Mouse (Mus musculus) granulocyte monocyte progenitor cell, adult 5-6 weeks (primary cell): ENCODE results near the gene Nin. TPM values are rescaled to one million over a fixed set of nuclear protein-coding genes. Genes with fewer than 3 reads are reported as not detected.
"Not testable (repeated sequence)": the region's sequence is repeated elsewhere in the genome, so short reads cannot be mapped to it uniquely, and the experiment has no call there.

Experiments
- ATAC-seq: replicated peaks from 2 replicates; pipeline ENCODE4 v1.8.0; 2016; ENCODE audit warnings: mild to moderate bottlenecking, moderate TSS enrichment, inconsistent platforms; ENCODE audit not compliant: poor library complexity, severe bottlenecking
- total RNA-seq, 2 experiments: library from RNA; stranded (forward) in 1 of 2; stranded (reverse) in 1 of 2; fragments of 200-712, 200-1000 nt in 1 of 2; fragments of >200 nt in 1 of 2; fragmentation: Nextera tagmentation in 1 of 2; gene quantifications; 2 replicates each; pipeline ENCODE4 v1.2.3; 2014 to 2017

Gene Nin
- total RNA-seq (2014; fragmentation: Nextera tagmentation) (136 and 157 TPM in 2 replicates), total RNA-seq (2017) (193 and 259 TPM in 2 replicates)

GRCm38 (mm10) chr12:70113351-70113750 lies at the start of gene Nin:
Nin (minus strand) TSS chr12:70113717.
- ATAC-seq: no peak

GRCm38 (mm10) chr12:70161057-70161456 lies 47.5 kb upstream of the Nin start:
- ATAC-seq: no peak

- no peak for ATAC-seq
Observed at GRCm38 (mm10) chr12:70157292-70158066, 44.0 kb upstream of the Nin start.

- ATAC-seq: 0 out of 2 replicates have a peak, but pooled peaks have one; percentile 12
Observed at GRCm38 (mm10) chr12:70156222-70156621, 42.7 kb upstream of the Nin start.

- no peak for ATAC-seq
Observed at GRCm38 (mm10) chr12:70153842-70154241, 40.3 kb upstream of the Nin start, which contains the start of gene Abhd12b. Abhd12b (plus strand) TSS chr12:70154142.

GRCm38 (mm10) chr12:70148631-70149265 lies 35.2 kb upstream of the Nin start:
- peak; percentile 26; the same call in 1 of the 2 replicates for ATAC-seq

GRCm38 (mm10) chr12:70147986-70148630 lies 34.6 kb upstream of the Nin start:
- no peak for ATAC-seq

- no peak for ATAC-seq
Observed at GRCm38 (mm10) chr12:70145586-70145985, 32.1 kb upstream of the Nin start.

GRCm38 (mm10) chr12:70144637-70145448 lies 31.3 kb upstream of the Nin start:
- ATAC-seq: peak; percentile 45

- ATAC-seq: not testable (repeated sequence)
Observed at GRCm38 (mm10) chr12:70144106-70144587, 30.6 kb upstream of the Nin start.

GRCm38 (mm10) chr12:70140993-70141576 lies 27.6 kb upstream of the Nin start:
- ATAC-seq: no peak

GRCm38 (mm10) chr12:70140542-70140941 lies 27.0 kb upstream of the Nin start:
- peak; percentile 88 for ATAC-seq

GRCm38 (mm10) chr12:70139871-70140270 lies 26.4 kb upstream of the Nin start:
- ATAC-seq: no peak

- no peak for ATAC-seq
Observed at GRCm38 (mm10) chr12:70137626-70138025, 24.1 kb upstream of the Nin start.

- no peak for ATAC-seq
Observed at GRCm38 (mm10) chr12:70137095-70137494, 23.6 kb upstream of the Nin start.

GRCm38 (mm10) chr12:70136185-70136756 lies 22.8 kb upstream of the Nin start:
- ATAC-seq: peak; percentile 74

- no peak for ATAC-seq
Observed at GRCm38 (mm10) chr12:70134627-70135235, 21.2 kb upstream of the Nin start.

- ATAC-seq: 0 out of 2 replicates have a peak, but pooled peaks have one; percentile 37
Observed at GRCm38 (mm10) chr12:70131042-70131675, 17.6 kb upstream of the Nin start.
